In genomic region chr6:30174461-30175224, GRCm38 (mm10) we compare ENCODE assay signal across 8 mouse cellular contexts.
DNase-seq lines count a peak whose midpoint lies in the region; ATAC-seq and TF ChIP-seq lines count a peak whose summit lies in the region.

No protein-coding gene starts in this region.

- TF ChIP-seq POLR2A in kidney, adult 2 months (IDR thresholded peaks at IDR 0.05; ENCODE audit: low read depth, low read length) = no peak

- no peak overlapping the region for H3K27ac ChIP-seq in kidney, adult 2 months (ENCODE audit: insufficient read depth, low read depth, low read length)
- H3K27ac ChIP-seq in hindbrain, embryonic 11.5 days (ENCODE audit: low read depth, low read length) = 0 out of 2 replicates have a peak overlapping the region, but pooled peaks have one; percentile 27
- H3K27ac ChIP-seq in midbrain, embryonic 12.5 days (replicated peaks) = no peak overlapping the region

- peaks cover 4% of the 10 kb centered on the region; the same call in 1 of the 2 replicates for H3K4me1 ChIP-seq in kidney, adult 2 months (ENCODE audit: control insufficient read depth, insufficient read depth, low read length)
- peaks cover 19% of the 10 kb centered on the region for H3K4me1 ChIP-seq in hindbrain, embryonic 11.5 days (replicated peaks; ENCODE audit: control insufficient read depth, insufficient read depth, low read length)
- H3K4me1 ChIP-seq in midbrain, embryonic 12.5 days = peaks cover 47% of the 10 kb centered on the region

- no peaks in the 10 kb centered on the region for H3K36me3 ChIP-seq in kidney, adult 2 months (ENCODE audit: control insufficient read depth, insufficient read depth, low read length)
- H3K36me3 ChIP-seq in hindbrain, embryonic 11.5 days (ENCODE audit: control insufficient read depth, insufficient read depth, low read length) = no peaks in the 10 kb centered on the region
- H3K36me3 ChIP-seq in midbrain, embryonic 12.5 days = no peaks in the 10 kb centered on the region

- H3K4me2 ChIP-seq in hindbrain, embryonic 11.5 days (replicated peaks; ENCODE audit: low read depth, low read length) = peak overlapping the region; percentile 32
- peak overlapping the region; percentile 42 for H3K4me2 ChIP-seq in midbrain, embryonic 12.5 days (replicated peaks)

- H3K4me3 ChIP-seq in kidney, adult 2 months (ENCODE audit: insufficient read depth, low read depth, low read length) = peak overlapping the region; percentile 16; the same call in 1 of the 2 replicates
- H3K4me3 ChIP-seq in hindbrain, embryonic 11.5 days (ENCODE audit: low read depth, low read length) = peak overlapping the region; percentile 27
- peak overlapping the region; percentile 31 for H3K4me3 ChIP-seq in midbrain, embryonic 12.5 days

- H3K27me3 ChIP-seq in kidney, adult 2 months (replicated peaks; ENCODE audit: control insufficient read depth, insufficient read depth, low read length) = peaks cover 6% of the 10 kb centered on the region
- peaks cover 96% of the 10 kb centered on the region for H3K27me3 ChIP-seq in hindbrain, embryonic 11.5 days (ENCODE audit: control insufficient read depth, insufficient read depth, low read length)
- peaks cover 98% of the 10 kb centered on the region for H3K27me3 ChIP-seq in midbrain, embryonic 12.5 days

- 2% methylated on average over 32 of the region's 33 CpGs for WGBS in kidney, adult 2 months
- WGBS in hindbrain, embryonic 11.5 days = under 1% methylated on average over 31 of the region's 33 CpGs
- under 1% methylated on average over 33 of the region's 33 CpGs for WGBS in midbrain, embryonic 12.5 days

- no peak overlapping the region for H3K9ac ChIP-seq in hindbrain, embryonic 11.5 days (ENCODE audit: low read depth, low read length)
- H3K9ac ChIP-seq in midbrain, embryonic 12.5 days (replicated peaks) = no peak overlapping the region; the same call in 1 of the 2 replicates

- DNase-seq in kidney, adult 2 months = peak; percentile 5
- no peak for DNase-seq in kidney, adult 8-10 months
- DNase-seq in R1 (ENCODE audit: low read depth, low spot score) = peak; percentile 96
- peak; percentile 64 for DNase-seq in hindbrain, embryonic 11.5 days (ENCODE audit: low spot score)
- DNase-seq in yolk sac, embryonic 10.5 days (ENCODE audit: low spot score) = peak; percentile 75
- no peak for DNase-seq in adrenal gland, postnatal 4 days (ENCODE audit: low spot score in 2 of 2)
- DNase-seq in c-Kit-positive CD71-positive TER-119-positive erythroid progenitor cells, embryonic 14.5 days (ENCODE audit: low spot score) = no peak

- no peaks in the 10 kb centered on the region for H3K9me3 ChIP-seq in hindbrain, embryonic 11.5 days (ENCODE audit: control insufficient read depth, low read length)
- no peaks in the 10 kb centered on the region for H3K9me3 ChIP-seq in midbrain, embryonic 12.5 days

- no peak for TF ChIP-seq CTCF in kidney, adult 2 months (conservative IDR thresholded peaks at IDR 0.05; ENCODE audit: insufficient read depth, insufficient read length, low read depth, low read length)

- ATAC-seq in hindbrain, embryonic 11.5 days (ENCODE audit: low FRiP score) = peak; percentile 3; the same call in 1 of the 2 replicates
- peak; percentile 11; the same call in 1 of the 2 replicates for ATAC-seq in midbrain, embryonic 12.5 days (ENCODE audit: low FRiP score, low read depth)

Comparison
In these comparisons a context has a peak if more than half of its experiments do, and no peak if none do; other contexts are left out.
1. DNase-seq: peak in kidney, adult 2 months (single experiment), R1 (single experiment), hindbrain, embryonic 11.5 days (single experiment) and yolk sac, embryonic 10.5 days (single experiment); none in kidney, adult 8-10 months (0 of 2), adrenal gland, postnatal 4 days (0 of 2) and c-Kit-positive CD71-positive TER-119-positive erythroid progenitor cells, embryonic 14.5 days (single experiment).
2. Peak in every context shown above with its lines, with median percentiles within 50 percentile points of each other: H3K4me3 ChIP-seq.